Mouse (Mus musculus): ENCODE results near the gene Dnajb4.

Dnajb4 gene

DNA sequence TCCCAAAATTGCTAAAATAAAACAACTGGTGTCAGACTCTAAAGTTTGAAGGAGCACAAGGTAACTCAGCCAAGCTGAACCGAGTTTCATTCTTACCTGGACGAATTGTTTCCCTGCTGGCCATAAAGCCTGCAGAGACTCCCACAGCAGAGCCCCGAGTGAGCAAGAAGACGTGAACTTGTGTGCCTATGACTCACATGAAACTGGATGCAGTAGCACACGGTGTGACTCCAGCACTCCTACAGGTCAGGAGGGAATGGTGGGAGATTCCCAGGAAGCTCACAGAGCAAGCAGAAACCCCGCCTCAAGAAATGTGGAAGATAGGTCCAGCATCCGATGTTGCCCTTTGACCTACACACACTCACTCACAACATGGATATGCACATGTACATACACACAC is 38.2 kb downstream of the Dnajb4 start:
- DNase-seq (ENCODE audit: low spot score) = no peak

DNA sequence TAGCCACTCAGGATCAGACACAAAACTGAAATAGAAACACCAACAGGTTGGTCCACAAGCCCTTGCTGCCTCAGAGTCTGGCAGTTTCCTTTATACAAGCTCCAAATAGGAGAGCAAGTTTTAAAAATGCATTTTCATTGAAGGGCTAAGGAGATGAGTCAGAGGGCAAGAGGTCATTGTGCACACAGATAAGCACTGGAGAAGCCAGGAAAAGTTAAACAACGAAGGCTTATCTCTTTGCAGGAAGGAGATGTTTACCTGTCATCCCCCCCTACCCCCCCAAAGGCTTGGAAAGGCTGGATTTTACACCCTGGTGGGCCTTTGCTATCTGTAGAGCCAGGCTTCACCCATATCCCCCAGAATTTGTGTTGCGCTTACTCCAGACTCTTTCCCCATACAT is 38.9 kb downstream of the Dnajb4 start:
- DNase-seq (ENCODE audit: low spot score) = no peak

DNA sequence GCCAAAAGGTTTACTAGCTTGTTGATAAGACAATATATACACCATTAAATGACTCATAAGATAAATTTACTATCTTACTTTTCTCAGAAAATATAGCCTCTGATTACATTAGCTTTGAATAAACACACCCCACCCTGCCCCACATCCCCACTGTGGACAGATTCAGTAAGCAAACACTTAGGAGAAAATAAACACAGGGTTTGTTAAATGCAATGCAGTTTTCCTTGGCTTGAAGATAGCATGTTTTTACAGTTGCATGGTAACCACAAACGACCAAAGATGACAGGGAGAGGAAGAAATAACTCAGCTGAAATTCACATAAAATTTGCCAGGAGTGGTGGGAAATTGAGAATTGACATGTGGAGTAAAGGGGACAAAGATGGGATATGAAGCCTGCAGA is 39.7 kb downstream of the Dnajb4 start:
- no peak for DNase-seq (ENCODE audit: low spot score)

DNA sequence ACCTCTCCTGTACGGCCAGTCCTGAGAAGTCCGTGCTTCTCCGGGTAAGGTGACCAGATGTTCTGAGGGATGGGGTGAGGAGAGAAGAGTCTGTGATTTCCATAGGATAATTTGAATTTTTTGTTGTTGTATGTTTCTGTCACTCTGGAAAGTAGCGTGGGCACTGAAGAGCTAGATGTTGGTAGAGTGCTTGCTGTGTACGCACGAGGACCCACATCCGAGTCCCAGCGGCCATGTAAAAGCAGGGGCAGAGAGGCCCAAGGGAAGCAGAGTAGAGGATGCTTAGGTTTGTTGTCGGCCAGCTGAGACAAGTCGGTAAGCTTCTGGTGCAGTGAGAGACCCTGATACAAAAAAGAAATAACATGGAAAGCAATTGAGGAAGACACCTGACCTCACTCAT is 42.1 kb downstream of the Dnajb4 start:
- DNase-seq (ENCODE audit: low spot score) = no peak

DNA sequence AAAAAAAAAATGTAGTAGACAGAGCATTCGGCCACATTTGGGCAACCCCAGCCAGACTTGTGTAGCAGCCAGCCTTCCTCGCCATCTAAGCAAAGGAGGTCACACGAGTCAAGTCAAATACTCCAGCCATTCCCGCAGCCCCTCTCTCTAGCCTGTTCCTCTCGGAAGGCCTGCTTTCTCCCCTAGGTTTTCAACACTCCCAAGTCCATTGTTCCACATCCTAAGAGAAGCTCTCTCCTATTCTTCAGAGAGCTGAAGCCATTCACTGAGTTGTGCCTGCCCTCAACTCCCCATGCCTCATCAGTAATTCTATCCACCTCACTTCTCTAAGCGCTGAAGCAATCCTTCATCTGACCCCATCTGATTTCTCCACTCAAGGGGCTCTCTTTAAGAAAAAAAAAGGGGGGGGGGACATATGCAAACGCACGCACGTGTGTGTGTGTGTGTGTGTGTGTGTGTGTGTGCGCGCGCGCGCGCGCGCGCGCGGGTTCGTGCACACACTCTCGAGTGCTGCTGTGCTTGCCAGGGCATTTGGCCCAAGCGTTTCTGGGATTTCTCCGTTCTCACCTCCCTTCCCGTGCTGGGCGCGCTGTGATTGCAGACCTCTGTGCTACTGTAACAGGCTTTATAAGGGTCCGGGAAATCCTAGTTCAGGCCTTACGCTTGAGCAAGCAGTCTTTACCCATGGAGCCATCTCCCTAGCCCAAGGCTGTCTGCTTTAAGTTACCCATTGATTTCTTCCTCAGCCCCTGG is 43.2 kb downstream of the Dnajb4 start:
- DNase-seq (ENCODE audit: low spot score) = no peak

DNA sequence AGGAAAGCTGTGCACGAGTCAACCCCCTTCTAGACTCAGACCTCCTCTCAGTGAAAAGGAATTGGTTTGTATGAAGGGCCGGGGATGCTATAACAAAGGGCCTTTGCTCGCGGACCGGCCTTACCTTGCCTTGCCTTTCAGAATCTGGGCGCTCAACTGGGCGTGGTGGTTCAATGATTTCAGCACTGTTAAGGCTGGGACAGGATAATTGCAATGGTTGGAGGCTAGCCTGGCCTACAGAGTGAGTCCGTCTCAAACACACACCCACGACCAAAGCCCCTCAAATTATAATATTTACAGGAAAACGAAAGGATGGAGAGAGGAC is 44.0 kb downstream of the Dnajb4 start, which contains the start of gene Gipc2:
Gipc2 (minus strand) TSS at position 132 of the 325 bp plus-strand sequence.
- DNase-seq (ENCODE audit: low spot score) = no peak

DNA sequence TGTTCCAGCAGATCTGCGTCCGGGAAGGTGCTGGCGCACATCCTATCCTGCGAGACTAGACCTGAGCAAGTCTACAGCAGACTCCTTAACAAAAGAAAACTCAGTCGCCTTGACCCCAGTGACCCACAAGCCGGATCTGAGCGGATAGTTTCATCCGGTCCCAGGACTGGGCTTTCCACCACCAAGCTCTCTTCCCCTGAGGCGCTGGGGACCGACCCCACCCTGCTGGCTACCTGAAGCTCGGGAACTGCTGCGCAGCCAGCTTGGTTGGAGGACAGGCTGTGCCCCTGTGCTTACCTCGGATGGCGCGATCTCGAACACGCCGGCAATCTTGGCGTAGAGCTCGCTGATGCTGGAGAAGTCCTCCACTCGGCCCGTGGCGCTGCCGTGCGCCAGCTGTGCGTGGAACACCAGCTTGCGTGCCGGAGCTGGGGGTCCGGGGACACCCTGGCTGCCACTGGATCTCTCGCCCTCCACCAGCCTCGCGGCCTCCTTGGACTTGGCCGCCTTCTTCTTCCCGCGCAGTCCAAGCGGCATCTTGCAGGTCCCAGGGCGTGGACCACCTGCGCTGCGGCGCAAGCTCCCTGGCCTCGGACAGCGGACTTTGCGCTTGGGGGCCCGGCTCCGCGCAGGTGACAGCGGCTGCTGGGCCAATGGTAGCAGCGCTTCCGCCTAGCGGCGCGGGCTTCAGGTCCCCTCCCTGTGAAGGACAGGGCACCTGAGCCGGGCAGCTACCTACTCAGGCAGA is 44.6 kb downstream of the Dnajb4 start:
- DNase-seq (ENCODE audit: low spot score) = no peak

DNA sequence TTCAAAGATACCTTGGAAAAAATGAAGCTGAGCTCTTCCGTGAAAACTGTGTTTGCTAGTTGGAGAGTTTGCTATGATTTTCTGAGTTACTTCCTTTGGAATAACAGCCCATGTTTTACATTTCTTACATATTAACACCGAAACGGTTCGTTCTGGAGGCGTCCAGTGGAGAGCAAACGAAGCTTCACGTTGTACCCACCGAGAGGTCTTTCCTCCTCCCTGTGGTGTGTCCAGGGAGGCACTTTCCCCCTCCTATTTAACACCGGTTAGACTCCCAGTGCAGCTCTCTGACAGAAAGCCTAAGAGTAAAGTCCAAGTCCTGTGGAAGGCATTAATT is 45.1 kb downstream of the Dnajb4 start:
- no peak for DNase-seq (ENCODE audit: low spot score)

DNA sequence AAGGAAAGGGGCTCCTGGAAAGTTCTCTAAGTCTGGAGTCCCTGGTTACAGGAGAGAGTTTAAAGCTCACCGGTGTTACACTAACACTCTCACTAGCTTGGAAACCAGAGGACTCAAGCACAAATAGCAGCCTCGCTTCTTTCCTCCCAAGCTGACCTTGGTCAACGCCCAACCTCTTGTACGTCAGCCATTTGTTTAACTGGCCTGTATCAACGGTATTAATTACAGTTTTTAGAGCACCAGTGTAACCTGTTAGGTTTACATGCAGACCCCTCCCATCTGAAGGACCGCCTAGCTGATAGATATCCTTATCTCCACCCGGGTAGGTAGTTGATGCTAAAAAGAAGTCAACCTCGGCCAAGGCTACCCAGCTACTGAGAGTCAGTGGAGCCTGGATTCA is 46.8 kb downstream of the Dnajb4 start:
- DNase-seq (ENCODE audit: low spot score) = no peak

DNA sequence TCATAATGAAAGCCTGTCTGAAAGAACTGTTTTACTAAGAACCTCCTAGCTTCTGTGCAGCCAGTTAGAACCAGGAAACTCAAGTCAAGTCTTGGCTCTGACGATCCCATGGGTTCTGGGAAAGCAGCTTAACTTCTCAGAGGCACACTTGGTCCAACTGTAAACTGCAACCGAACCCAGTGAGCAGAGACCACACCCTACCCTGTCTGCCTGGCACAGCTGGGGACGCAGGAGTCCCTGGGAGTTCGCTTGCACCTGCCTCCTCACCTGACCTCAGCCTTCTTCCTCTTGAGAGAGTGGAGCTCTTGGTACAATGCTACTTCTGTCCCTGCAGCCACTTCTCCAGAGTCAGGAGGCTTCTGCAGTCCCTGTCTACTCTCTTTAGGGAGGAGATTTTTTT is 49.5 kb downstream of the Dnajb4 start:
- DNase-seq (ENCODE audit: low spot score) = no peak

DNA sequence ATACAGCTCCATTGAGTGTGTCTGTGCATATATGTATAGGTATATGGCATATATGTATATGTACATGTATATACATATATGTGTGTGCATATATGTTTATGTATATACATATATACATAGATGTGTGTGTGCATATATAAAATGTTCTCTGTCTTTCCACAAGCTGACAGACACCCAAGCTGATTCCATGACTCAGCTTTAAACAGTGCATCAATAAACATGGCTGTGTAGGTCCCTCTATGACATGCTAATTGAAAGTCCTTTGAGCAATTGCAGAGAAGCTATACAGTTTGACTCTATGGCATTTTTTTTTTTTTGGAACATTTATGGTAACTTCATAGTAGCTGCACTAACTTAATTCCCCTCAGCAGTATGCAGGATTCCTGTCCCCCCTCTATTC is 50.8 kb downstream of the Dnajb4 start:
- DNase-seq (ENCODE audit: low spot score) = no peak

DNA sequence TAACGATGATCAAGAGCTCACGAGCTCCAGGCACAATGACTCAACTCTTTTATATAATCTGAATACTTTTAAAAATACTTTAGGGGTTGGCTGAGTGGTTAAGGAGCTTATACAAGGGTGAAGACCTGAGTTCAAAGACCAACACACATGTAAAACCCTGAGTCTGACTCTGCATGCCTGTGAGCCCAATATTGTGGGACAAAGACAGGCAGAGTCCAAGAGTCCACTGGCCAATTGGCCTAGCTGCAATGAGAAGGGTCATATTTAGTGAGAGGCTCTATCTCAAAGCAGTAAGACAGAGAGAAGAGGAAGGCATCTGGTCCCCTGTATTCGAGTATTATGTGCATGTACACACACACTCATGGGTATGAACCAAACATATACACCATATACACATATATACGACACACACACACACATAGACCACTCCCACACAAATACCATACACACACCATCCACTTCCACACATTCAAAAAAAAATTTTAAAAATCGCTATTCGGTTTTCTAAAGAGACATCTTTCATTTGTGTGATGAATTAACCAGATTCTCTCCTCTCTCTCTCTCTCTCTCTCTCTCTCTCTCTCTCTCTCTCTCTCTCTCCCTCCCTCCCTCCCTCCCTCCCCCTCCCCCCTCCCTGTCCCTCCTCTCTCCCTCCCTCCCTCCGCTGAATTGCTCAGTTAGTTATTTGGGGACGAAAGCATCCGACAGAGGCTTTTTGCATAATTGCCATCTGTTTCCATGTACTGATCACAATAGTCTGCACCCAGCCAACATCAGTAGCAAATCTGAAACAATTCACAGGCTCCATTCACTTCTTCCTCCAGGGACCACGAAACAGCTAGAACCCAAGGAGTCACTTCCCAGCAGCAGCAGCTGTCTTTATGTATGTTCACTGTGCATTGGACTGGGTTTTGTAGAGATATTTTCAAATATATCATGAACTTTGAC is 51.5 kb downstream of the Dnajb4 start:
- DNase-seq (ENCODE audit: low spot score) = no peak

DNA sequence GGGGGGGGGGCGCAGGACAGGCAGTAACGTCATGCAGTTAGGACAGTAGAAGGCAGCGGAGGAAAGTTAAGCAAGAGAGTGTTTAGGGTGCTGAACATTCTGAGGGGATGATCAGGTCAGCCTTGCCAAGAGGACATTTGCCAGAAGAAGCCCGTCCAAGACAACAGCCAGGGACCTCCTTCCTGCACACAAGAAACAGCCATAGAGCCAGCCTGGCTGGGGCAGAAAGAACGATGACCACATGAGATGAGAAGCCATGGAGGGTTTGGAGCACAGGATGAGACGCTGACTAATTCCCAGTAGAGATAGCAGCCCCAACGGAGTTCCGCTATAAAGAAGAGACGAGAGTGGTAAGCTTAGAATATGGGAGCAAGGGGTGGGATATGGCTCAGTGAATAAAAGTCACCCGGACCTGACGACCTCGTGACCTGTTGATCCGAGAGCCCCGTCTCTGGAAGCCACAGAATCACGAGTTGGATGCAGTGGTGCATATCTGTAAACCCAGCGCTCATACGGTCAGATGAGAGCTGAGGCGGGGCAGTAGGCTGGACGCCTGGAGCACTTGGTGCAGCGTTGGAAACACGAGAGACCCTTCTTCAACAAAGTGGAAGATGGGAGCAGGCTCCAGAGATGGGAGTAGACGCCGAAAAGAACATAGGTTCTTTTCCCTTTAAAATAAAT is 53.1 kb downstream of the Dnajb4 start:
- DNase-seq (ENCODE audit: low spot score) = no peak

DNA sequence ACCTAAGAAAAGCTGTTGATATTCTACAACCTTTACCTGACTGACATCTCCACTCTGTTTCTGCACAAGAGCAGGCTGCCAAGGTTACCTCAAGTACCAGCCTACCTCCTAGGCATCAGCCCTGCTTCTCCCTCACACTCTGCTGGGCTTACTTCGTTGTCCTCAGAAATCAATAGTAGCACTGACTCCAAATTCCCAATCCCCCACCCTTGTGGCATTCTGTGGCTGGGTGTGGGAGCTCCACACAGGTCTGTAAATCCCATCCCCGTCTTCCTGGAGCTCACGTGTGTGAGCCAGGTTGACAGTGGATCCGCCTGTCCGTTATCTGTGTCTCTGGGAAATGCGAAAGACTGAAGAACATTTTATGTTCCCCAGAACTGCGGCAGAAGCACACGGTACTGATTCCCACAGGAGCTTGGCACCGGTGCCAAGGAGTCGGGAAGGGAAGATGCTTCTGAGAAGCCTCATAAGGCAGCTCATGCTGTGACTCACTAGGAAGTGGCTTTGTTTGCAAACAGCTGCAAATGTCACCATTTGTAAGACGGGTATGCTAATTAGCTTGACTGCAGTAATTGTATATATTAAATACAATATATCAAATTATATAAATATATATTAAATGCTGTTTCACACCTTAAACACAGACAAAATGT is 54.7 kb downstream of the Dnajb4 start:
- DNase-seq (ENCODE audit: low spot score) = no peak

DNA sequence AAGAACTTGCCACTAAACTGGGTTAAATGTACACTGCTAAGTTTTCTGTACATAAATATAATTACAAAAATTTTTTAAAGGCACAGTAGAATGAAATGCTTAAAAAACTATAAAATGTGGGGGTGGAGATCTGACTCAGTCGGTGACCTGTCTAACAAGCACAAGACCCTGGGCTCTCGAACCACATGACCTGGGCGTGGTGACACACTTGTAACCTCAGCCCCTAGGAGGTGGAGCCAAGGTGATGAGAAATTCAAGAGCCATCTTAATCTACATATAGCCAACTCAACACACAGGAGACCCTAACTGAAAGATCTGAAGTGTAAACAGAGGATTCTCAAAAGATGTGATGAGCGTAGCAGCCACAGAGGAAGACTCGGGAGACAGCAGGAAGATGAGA is 56.0 kb downstream of the Dnajb4 start:
- DNase-seq (ENCODE audit: low spot score) = no peak

DNA sequence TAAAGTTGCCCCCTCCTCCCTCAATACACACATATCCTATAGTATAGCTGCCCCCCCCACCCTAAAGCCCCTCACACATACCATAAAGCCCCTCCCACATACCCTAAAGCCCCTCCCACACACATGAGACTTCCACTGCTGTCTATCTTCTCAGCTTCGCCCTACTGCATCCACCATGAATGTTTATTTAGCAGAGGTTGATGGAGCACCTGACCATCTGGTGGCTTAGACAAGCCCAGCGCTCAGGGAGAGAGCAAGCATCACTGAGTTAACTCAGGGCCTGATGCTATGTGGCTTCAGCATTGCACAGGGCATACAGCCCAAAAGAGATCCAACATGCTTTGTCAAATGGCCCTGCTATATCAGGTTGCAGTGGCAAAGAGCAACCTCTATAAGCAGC is 57.0 kb downstream of the Dnajb4 start:
- no peak for DNase-seq (ENCODE audit: low spot score)

DNA sequence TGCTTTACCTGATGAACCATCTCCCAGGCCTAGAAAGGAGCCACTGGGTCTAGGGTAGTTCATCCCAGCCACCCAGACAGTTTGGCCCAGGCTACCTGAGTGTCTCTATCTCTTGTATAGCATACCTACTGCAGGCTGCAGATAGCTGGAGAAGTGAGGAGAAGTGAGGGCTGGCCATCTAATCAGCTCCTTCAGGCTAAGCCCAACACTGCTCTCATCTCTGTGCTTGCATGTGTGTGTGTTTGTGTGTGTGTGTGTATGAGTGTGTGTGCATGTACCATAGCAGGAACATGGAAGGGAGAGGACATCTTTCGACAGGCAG is 57.7 kb downstream of the Dnajb4 start:
- no peak for DNase-seq (ENCODE audit: low spot score)

DNA sequence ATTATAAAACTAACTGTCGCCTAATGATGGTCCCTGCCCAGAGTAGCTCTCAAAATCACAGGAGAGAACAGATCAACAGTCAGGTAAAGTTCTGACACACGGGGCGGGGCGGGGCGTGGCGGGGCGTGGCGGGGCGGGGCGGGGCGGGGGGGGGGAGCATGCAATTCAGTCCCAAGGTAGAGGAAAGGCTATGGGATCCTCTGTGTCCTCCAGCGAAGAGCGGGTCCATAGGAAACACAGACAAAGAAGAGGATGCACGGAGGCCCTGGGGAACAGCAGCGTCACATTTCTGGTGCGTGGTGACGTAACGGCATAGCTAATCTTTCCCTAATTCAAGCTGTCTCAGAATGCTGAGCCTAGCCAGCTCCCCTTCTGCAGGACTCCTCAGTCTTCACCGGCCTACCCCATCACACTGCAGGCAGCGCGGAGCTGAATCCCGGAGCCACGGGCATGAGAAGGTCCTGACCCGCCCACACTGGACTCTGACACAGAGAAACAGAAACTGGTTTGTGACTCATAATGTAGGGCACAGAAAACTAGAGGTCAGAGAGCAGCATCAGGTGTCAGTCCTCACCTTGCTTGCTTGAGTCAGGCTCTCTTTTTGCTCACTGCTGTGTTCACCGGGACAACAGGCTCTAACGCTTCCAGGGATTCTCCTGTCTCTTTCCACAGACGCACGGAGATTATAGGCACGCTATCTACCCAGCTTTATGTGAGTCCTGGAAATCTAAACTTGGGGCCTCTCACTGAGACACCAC is 58.2 kb downstream of the Dnajb4 start:
- no peak for DNase-seq (ENCODE audit: low spot score)

DNA sequence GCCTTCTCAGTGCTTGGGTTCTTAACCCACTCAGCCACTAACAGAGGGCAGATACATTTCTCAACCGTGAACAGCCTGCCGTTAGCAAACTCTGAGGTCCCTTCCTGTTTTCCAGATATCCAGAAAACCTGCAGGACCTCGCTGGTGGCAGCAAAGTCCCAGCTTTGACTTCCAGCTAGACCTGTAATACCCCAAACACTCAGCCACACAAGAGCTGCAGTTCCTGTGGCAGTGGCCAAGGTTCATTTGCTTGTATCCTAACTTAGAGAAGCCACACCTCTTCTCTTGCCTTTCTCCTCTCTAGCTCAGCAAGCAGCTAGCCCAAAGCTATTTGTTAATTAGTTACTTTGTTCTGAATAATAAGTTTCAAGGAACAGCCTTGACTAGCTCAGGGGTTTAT is 60.2 kb downstream of the Dnajb4 start:
- no peak for DNase-seq (ENCODE audit: low spot score)

DNA sequence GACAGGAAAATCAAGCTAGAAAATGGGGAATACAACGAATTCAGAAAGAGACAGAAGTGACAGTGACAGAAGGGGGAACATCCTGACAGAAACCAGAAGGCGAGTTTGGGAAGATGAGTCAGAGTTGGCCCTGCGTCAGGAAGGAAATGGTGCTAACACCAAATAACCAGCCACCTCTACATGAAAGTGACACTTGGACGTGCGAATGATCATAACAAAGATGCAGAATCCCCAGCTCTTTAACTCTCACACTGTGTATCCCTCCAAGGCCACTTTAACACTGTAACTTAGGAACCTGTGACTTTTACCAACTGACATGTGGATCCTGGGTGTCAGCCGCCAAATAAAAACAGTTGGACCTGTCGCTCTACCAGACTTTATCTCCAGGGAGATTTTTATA is 60.7 kb downstream of the Dnajb4 start:
- DNase-seq (ENCODE audit: low spot score) = no peak
